Mouse (Mus musculus) naive thymus-derived CD4-positive, alpha-beta T cell, adult 2 months (primary cell): ENCODE data around the gene Scarb1.
A peak's percentile ranks its signal among the peaks of the same experiment; 100 is the strongest.
"Not testable (repeated sequence)": the region's sequence is repeated elsewhere in the genome, so short reads cannot be mapped to it uniquely, and the experiment has no call there.

Experiments
- DNase-seq: peaks from one replicate; pipeline ENCODE4 v3.0.0-alpha.2; 2011; ENCODE audit warnings: low read depth

Scarb1 gene

GRCm38 (mm10) chr5:125340547-125341262 lies at the start of gene Scarb1:
Gene Scarb1 (minus strand): TSS chr5:125341094.
- peak; percentile 85 for DNase-seq

GRCm38 (mm10) chr5:125389579-125390441 lies 48.9 kb upstream of the Scarb1 start, which contains the start of gene Ubc:
Gene Ubc (minus strand): TSS chr5:125390202.
- peak; percentile 97 for DNase-seq

GRCm38 (mm10) chr5:125389131-125389578 lies 48.3 kb upstream of the Scarb1 start, which contains the start of gene Gm10382:
Gene Gm10382 (plus strand): TSS chr5:125389322.
- peak; percentile 92 for DNase-seq

- DNase-seq = peak; percentile 30
Observed at GRCm38 (mm10) chr5:125388358-125389092, 47.6 kb upstream of the Scarb1 start.

GRCm38 (mm10) chr5:125387295-125387694 lies 46.4 kb upstream of the Scarb1 start:
- not testable (repeated sequence) for DNase-seq

- peak; percentile 54 for DNase-seq
Observed at GRCm38 (mm10) chr5:125385215-125385940, 44.5 kb upstream of the Scarb1 start.

GRCm38 (mm10) chr5:125384512-125385214 lies 43.8 kb upstream of the Scarb1 start:
- no peak for DNase-seq

- DNase-seq = peak; percentile 35
Observed at GRCm38 (mm10) chr5:125383637-125384420, 42.9 kb upstream of the Scarb1 start.

- DNase-seq = peak; percentile 77
Observed at GRCm38 (mm10) chr5:125382673-125383558, 42.0 kb upstream of the Scarb1 start.

- no peak for DNase-seq
Observed at GRCm38 (mm10) chr5:125381954-125382672, 41.2 kb upstream of the Scarb1 start.

- no peak for DNase-seq
Observed at GRCm38 (mm10) chr5:125378919-125379318, 38.0 kb upstream of the Scarb1 start.

GRCm38 (mm10) chr5:125377214-125377613 lies 36.3 kb upstream of the Scarb1 start:
- no peak for DNase-seq

GRCm38 (mm10) chr5:125375871-125376270 lies 35.0 kb upstream of the Scarb1 start:
- no peak for DNase-seq

- no peak for DNase-seq
Observed at GRCm38 (mm10) chr5:125372027-125372426, 31.1 kb upstream of the Scarb1 start.

- no peak for DNase-seq
Observed at GRCm38 (mm10) chr5:125370950-125371693, 30.2 kb upstream of the Scarb1 start.

GRCm38 (mm10) chr5:125368568-125368967 lies 27.7 kb upstream of the Scarb1 start:
- DNase-seq = peak; percentile 86

GRCm38 (mm10) chr5:125368156-125368555 lies 27.3 kb upstream of the Scarb1 start:
- DNase-seq = no peak
